Mouse (Mus musculus) testis, adult 2 months (tissue): ENCODE results near the gene Hs1bp3.

Source experiments
- CTCF ChIP-seq: fragments of 200-500 bp; IDR thresholded peaks from 2 replicates; pipeline ENCODE4 v1.5.1; 2012; ENCODE audit warnings: low read depth, mild to moderate bottlenecking, inconsistent platforms, low read length, moderate library complexity; ENCODE audit not compliant: control insufficient read depth, insufficient read depth, insufficient replicate concordance
- POLR2A ChIP-seq: fragments of 200-500 bp; IDR thresholded peaks from 2 replicates; pipeline ENCODE4 v1.6.1; 2012; ENCODE audit warnings: low read depth, mild to moderate bottlenecking, inconsistent platforms, low read length, moderate library complexity; ENCODE audit not compliant: control insufficient read depth

DNA sequence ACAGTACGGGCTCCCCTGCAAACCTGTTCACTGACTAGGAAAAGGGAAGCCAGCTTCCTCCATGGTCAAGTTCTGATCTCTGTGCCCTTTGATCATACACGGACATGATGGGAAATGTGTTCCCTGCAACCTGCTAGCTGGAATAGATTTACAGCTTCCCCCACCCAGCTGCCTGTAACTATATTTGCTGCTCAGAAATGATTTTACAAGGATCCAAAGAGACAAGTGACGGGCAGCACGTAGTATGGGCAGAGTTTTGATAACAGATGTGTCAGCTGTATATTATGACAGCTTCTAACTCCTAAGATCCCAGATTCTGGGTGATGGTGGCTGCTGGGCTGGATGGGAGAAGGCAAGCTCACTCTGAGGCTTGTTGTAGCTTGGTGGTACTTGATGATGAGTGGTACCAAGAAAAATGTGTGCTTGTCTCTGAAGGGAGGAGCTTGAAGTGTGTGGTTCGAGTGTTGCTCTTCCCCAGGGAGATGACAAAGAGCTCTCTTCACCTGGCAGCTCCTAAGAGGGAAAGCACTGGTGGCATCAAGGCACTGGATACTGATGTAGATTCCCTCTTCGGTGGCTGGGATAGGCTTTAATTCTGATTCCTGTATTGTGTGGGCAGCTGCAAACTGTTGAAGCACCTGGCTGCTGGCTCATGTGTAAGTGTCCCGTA is 59.4 kb downstream of the Hs1bp3 start:
- no peak for TF ChIP-seq CTCF
- TF ChIP-seq POLR2A = no peak
